Mouse (Mus musculus): ENCODE results near the gene Rgl2. TPM values are rescaled to one million over a fixed set of nuclear protein-coding genes. Genes with fewer than 3 reads are reported as not detected.

Rgl2 gene
- polyA plus RNA-seq, 1 experiment from 2014 or later, result 27.2 TPM

DNA sequence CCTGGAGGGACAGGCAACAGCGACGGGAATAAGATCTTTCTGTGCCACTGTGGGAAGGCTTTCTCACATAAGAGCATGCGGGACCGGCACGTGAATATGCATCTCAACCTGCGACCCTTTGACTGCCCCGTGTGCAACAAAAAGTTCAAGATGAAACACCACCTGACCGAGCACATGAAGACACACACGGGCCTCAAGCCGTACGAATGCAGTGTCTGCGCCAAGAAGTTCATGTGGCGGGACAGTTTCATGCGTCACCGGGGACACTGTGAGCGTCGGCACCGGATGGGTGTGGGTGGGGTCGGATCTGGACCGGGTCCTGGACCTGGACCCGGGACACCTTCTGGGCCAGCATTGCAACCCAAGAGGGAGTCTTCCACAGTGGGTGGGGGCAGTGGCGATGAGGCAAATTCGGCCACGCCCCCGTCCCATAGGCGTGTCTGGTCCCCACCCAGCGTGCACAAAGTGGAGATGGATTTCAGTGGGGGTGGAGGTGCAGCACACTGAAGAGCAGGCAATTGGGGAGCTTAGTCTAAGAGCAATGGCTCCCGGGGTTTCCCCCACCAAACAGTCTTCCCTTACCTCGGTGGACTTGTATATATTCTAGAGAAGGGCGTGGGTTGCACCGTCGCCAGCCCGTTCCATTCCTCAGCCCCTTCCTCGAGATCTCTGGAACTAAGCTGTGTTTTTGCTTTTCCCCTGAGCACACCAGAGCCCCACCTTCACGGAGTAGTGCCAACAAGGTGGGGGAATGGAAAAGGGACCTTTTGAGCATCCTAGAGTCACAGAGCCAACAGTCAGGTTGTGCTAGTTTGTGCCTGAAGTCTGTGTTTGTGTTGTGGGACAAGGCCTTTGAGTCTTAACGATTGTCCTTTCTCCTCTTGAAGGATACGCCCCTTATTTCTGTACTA, 10.8 kb upstream of the Rgl2 start:
- peak overlapping the region; percentile 87 for H3K4me2 ChIP-seq (ENCODE audit: low read length)
- peak overlapping the region; percentile 40 for H3K4me3 ChIP-seq (ENCODE audit: low read depth, low read length)
- DNase-seq (ENCODE audit: low spot score) (no peak), ATAC-seq (no peak)
- no peak overlapping the region for H3K27ac ChIP-seq (ENCODE audit: low read depth, low read length)
- no peaks in the 10 kb centered on the region for H3K27me3 ChIP-seq (replicated peaks; ENCODE audit: control insufficient read depth, insufficient read depth, low read length)
- H3K4me1 ChIP-seq (ENCODE audit: control insufficient read depth, insufficient read depth, low read length), result peaks cover 24% of the 10 kb centered on the region
- 61% methylated on average over 37 of the region's 37 CpGs for WGBS
- H3K9me3 ChIP-seq (replicated peaks; ENCODE audit: control insufficient read depth, low read length), result no peaks in the 10 kb centered on the region
- H3K9ac ChIP-seq (ENCODE audit: low read length), result no peak overlapping the region; the same call in 1 of the 2 replicates
- peaks cover 17% of the 10 kb centered on the region for H3K36me3 ChIP-seq (ENCODE audit: control insufficient read depth, insufficient read depth, low read length)

- Histone ChIP-seq H3K9me3 (replicated peaks; ENCODE audit: control insufficient read depth, low read length) (no peaks in the 10 kb centered on the region), H3K36me3 (ENCODE audit: control insufficient read depth, insufficient read depth, low read length) (peaks cover 6% of the 10 kb centered on the region), H3K9ac (ENCODE audit: low read length) (peak overlapping the region; percentile 67), H3K4me2 (ENCODE audit: low read length) (peak overlapping the region; percentile 87), H3K4me3 (ENCODE audit: low read depth, low read length) (peak overlapping the region; percentile 40), H3K27ac (ENCODE audit: low read depth, low read length) (no peak overlapping the region), H3K4me1 (ENCODE audit: control insufficient read depth, insufficient read depth, low read length) (peaks cover 24% of the 10 kb centered on the region), H3K27me3 (replicated peaks; ENCODE audit: control insufficient read depth, insufficient read depth, low read length) (no peaks in the 10 kb centered on the region)
- DNase-seq (ENCODE audit: low spot score) (peak; percentile 42), ATAC-seq (no peak)
- under 1% methylated on average over 52 of the region's 52 CpGs for WGBS
These were observed 9.7 kb upstream of the Rgl2 start for GRCm38 (mm10) chr17:33919351-33920281.

GRCm38 (mm10) chr17:33920282-33921097, 8.9 kb upstream of the Rgl2 start:
- Histone ChIP-seq H3K36me3 (ENCODE audit: control insufficient read depth, insufficient read depth, low read length) (no peaks in the 10 kb centered on the region; the same call in 1 of the 2 replicates), H3K9ac (ENCODE audit: low read length) (peak overlapping the region; percentile 67), H3K4me1 (ENCODE audit: control insufficient read depth, insufficient read depth, low read length) (peaks cover 24% of the 10 kb centered on the region), H3K27me3 (replicated peaks; ENCODE audit: control insufficient read depth, insufficient read depth, low read length) (no peaks in the 10 kb centered on the region), H3K9me3 (replicated peaks; ENCODE audit: control insufficient read depth, low read length) (no peaks in the 10 kb centered on the region), H3K27ac (ENCODE audit: low read depth, low read length) (no peak overlapping the region), H3K4me2 (ENCODE audit: low read length) (peak overlapping the region; percentile 87), H3K4me3 (ENCODE audit: low read depth, low read length) (peak overlapping the region; percentile 40)
- under 1% methylated on average over 35 of the region's 36 CpGs for WGBS
- ATAC-seq, result peak; percentile 15
- DNase-seq (ENCODE audit: low spot score), result peak; percentile 86

DNA sequence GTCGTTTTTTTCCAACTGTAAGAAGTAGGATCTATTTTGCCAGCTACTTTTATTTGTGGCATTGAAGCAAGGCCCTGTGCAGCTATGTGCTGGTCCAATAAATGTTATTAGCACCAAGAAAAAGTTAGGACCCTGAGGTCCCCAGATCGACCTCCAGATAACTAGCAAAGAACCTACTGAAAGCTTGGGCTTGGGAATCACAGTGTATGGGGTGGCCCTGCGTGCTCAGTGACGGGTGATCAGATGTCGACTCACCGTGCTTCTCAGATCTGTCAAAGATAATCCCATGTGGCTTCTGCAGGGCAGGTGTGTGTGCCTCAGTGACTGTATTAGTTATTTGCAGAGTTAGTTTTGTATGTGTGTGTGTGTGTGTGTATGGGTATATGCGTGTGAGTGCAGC, 8.0 kb upstream of the Rgl2 start:
- no peaks in the 10 kb centered on the region for H3K27me3 ChIP-seq (replicated peaks; ENCODE audit: control insufficient read depth, insufficient read depth, low read length)
- 86% methylated on average over 7 of the region's 7 CpGs for WGBS
- H3K4me3 ChIP-seq (ENCODE audit: low read depth, low read length), result no peak overlapping the region
- H3K9ac ChIP-seq (ENCODE audit: low read length), result no peak overlapping the region
- H3K27ac ChIP-seq (ENCODE audit: low read depth, low read length), result no peak overlapping the region
- no peak for DNase-seq (ENCODE audit: low spot score)
- ATAC-seq, result no peak
- H3K4me1 ChIP-seq (ENCODE audit: control insufficient read depth, insufficient read depth, low read length), result peaks cover 24% of the 10 kb centered on the region
- no peak overlapping the region for H3K4me2 ChIP-seq (ENCODE audit: low read length)
- no peaks in the 10 kb centered on the region for H3K9me3 ChIP-seq (replicated peaks; ENCODE audit: control insufficient read depth, low read length)
- H3K36me3 ChIP-seq (ENCODE audit: control insufficient read depth, insufficient read depth, low read length), result peaks cover 5% of the 10 kb centered on the region; the same call in 1 of the 2 replicates

- Histone ChIP-seq H3K9ac (ENCODE audit: low read length) (no peak overlapping the region), H3K4me2 (ENCODE audit: low read length) (no peak overlapping the region), H3K4me3 (ENCODE audit: low read depth, low read length) (no peak overlapping the region), H3K4me1 (ENCODE audit: control insufficient read depth, insufficient read depth, low read length) (peaks cover 14% of the 10 kb centered on the region), H3K27ac (ENCODE audit: low read depth, low read length) (no peak overlapping the region), H3K9me3 (replicated peaks; ENCODE audit: control insufficient read depth, low read length) (no peaks in the 10 kb centered on the region), H3K27me3 (replicated peaks; ENCODE audit: control insufficient read depth, insufficient read depth, low read length) (no peaks in the 10 kb centered on the region), H3K36me3 (ENCODE audit: control insufficient read depth, insufficient read depth, low read length) (peaks cover 5% of the 10 kb centered on the region; the same call in 1 of the 2 replicates)
- no peak for ATAC-seq
- 88% methylated on average over 10 of the region's 10 CpGs for WGBS
- DNase-seq (ENCODE audit: low spot score), result no peak
These were observed 4.6 kb upstream of the Rgl2 start for GRCm38 (mm10) chr17:33924577-33925283.

DNA sequence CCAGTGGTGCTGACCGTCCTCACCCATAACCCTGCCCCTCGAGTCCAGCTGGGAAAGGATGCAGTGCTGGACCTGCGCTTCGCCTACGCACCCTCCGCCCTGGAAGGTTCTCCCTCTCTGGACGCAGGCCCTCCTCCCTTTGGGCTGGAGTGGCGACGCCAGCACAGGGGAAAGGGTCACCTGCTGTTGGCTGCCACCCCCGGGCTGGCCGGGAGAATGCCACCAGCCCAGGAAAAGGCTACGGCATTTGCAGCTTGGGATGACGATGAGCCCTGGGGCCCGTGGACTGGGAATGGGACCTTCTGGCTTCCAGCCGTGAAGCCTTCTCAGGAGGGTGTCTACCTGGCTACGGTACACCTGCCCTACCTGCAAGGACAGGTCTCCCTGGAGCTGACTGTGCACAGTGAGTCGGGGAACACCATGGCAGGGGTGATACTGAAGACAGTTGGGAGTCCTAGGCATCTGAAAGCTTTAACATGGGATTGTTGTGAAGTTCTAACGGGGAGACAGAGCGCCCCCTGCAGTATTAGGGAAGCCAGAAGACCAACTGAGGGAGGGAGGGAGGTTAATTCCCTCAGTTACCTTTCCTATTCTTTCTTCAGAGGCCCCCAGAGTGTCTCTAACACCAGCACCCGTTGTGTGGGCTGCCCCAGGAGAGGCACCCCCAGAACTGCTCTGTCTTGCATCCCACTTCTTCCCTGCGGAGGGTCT, 3.8 kb upstream of the Rgl2 start:
- ATAC-seq (no peak), DNase-seq (ENCODE audit: low spot score) (no peak)
- WGBS, result 83% methylated on average over 21 of the region's 21 CpGs
- no peak overlapping the region for H3K4me3 ChIP-seq (ENCODE audit: low read depth, low read length)
- H3K36me3 ChIP-seq (ENCODE audit: control insufficient read depth, insufficient read depth, low read length), result peaks cover 5% of the 10 kb centered on the region; the same call in 1 of the 2 replicates
- peaks cover 6% of the 10 kb centered on the region for H3K4me1 ChIP-seq (ENCODE audit: control insufficient read depth, insufficient read depth, low read length)
- no peaks in the 10 kb centered on the region for H3K9me3 ChIP-seq (replicated peaks; ENCODE audit: control insufficient read depth, low read length)
- no peak overlapping the region for H3K27ac ChIP-seq (ENCODE audit: low read depth, low read length)
- no peak overlapping the region for H3K9ac ChIP-seq (ENCODE audit: low read length)
- H3K27me3 ChIP-seq (replicated peaks; ENCODE audit: control insufficient read depth, insufficient read depth, low read length), result no peaks in the 10 kb centered on the region
- H3K4me2 ChIP-seq (ENCODE audit: low read length), result no peak overlapping the region

GRCm38 (mm10) chr17:33926207-33926932, 3.0 kb upstream of the Rgl2 start:
- Histone ChIP-seq H3K4me1 (ENCODE audit: control insufficient read depth, insufficient read depth, low read length) (peaks cover 12% of the 10 kb centered on the region), H3K9ac (ENCODE audit: low read length) (no peak overlapping the region), H3K9me3 (replicated peaks; ENCODE audit: control insufficient read depth, low read length) (no peaks in the 10 kb centered on the region), H3K4me2 (ENCODE audit: low read length) (no peak overlapping the region), H3K27ac (ENCODE audit: low read depth, low read length) (no peak overlapping the region), H3K36me3 (ENCODE audit: control insufficient read depth, insufficient read depth, low read length) (peaks cover 5% of the 10 kb centered on the region; the same call in 1 of the 2 replicates), H3K27me3 (replicated peaks; ENCODE audit: control insufficient read depth, insufficient read depth, low read length) (no peaks in the 10 kb centered on the region), H3K4me3 (ENCODE audit: low read depth, low read length) (no peak overlapping the region)
- DNase-seq (ENCODE audit: low spot score) (no peak), ATAC-seq (no peak)
- 78% methylated on average over 17 of the region's 17 CpGs for WGBS

Measured in forebrain, embryonic 14.5 days (tissue).